Mouse (Mus musculus) midbrain, embryonic 14.5 days (tissue): ENCODE data around the gene Rap2a. TPM values are rescaled to one million over a fixed set of nuclear protein-coding genes. Genes with fewer than 3 reads are reported as not detected.

Experiments
- ATAC-seq: fragments of 200-750 bp; cut with Nextera tagmentation; 2 replicates; pipeline ENCODE4 v1.8.0; 2017; ENCODE audit warnings: moderate number of reproducible peaks, moderate library complexity; ENCODE audit not compliant: low FRiP score, low TSS enrichment
- DNase-seq: peaks from one replicate; pipeline ENCODE4 v3.0.0-alpha.2; 2015
- H3K27ac ChIP-seq: fragments of 300-500 bp; sonication (generic); replicated peaks from 2 replicates; pipeline ENCODE4 v1.5.1; 2014; ENCODE audit warnings: mild to moderate bottlenecking, low read depth, low read length, moderate library complexity
- H3K27me3 ChIP-seq: fragments of 300-500 bp; sonication (generic); 2 replicates; pipeline ENCODE4 v1.6.1; 2014; ENCODE audit warnings: low read length, control low read depth, mixed read lengths; ENCODE audit not compliant: control insufficient read depth, insufficient read depth
- H3K36me3 ChIP-seq: fragments of 300-500 bp; sonication (generic); 2 replicates; pipeline ENCODE4 v1.6.1; 2014; ENCODE audit warnings: low read length, control low read depth; ENCODE audit not compliant: control insufficient read depth, insufficient read depth
- H3K4me1 ChIP-seq: fragments of 300-500 bp; sonication (generic); 2 replicates; pipeline ENCODE4 v1.6.1; 2014; ENCODE audit warnings: mild to moderate bottlenecking, antibody characterized with exemption, low read length, control low read depth; ENCODE audit not compliant: control insufficient read depth, insufficient read depth
- H3K4me2 ChIP-seq: fragments of 300-500 bp; sonication (generic); 2 replicates; pipeline ENCODE4 v1.6.1; 2014; ENCODE audit warnings: mild to moderate bottlenecking, low read length, moderate library complexity
- H3K4me3 ChIP-seq: fragments of 300-500 bp; sonication (generic); replicated peaks from 2 replicates; pipeline ENCODE4 v1.5.1; 2014; ENCODE audit warnings: low read depth, low read length
- H3K9ac ChIP-seq: fragments of 300-500 bp; sonication (generic); replicated peaks from 2 replicates; pipeline ENCODE4 v1.6.1; 2014; ENCODE audit warnings: mild to moderate bottlenecking, low read length, moderate library complexity
- H3K9me3 ChIP-seq: fragments of 300-500 bp; sonication (generic); 2 replicates; pipeline ENCODE4 v1.6.1; 2016; ENCODE audit warnings: low read length, control low read depth, mixed read lengths; ENCODE audit not compliant: control insufficient read depth
- WGBS: fragments of 180-500 bp; shearing (Covaris S2); extraction: QIAGEN DNeasy Blood & Tissue Kit; methylation state at CpG from one replicate; pipeline ENCODE4 v1.1.7; 2014; 5-methylcytosine and 5-hydroxymethylcytosine counted together
- polyA plus RNA-seq: library from polyadenylated mRNA; unstranded; fragments of >200 nt; fragmentation: Nextera tagmentation; extraction: Ambion mirVana; gene quantifications from 2 replicates; pipeline ENCODE4 v1.2.1, GENCODE M21; 2014

The Rap2a gene
- polyA plus RNA-seq, 1 experiment from 2014 or later, result 23.9 TPM

GRCm38 (mm10) chr14:120484561-120484960, 6.3 kb downstream of the Rap2a start:
- Histone ChIP-seq H3K27ac (no peak overlapping the region), H3K4me1 (peaks cover 15% of the 10 kb centered on the region), H3K9me3 (no peaks in the 10 kb centered on the region), H3K4me3 (no peak overlapping the region), H3K36me3 (no peaks in the 10 kb centered on the region), H3K27me3 (no peaks in the 10 kb centered on the region), H3K4me2 (no peak overlapping the region), H3K9ac (no peak overlapping the region)
- DNase-seq, result no peak
- ATAC-seq, result no peak
- 86% methylated on average over 5 of the region's 5 CpGs for WGBS

- Histone ChIP-seq H3K9me3 (no peaks in the 10 kb centered on the region), H3K4me3 (no peak overlapping the region), H3K4me2 (no peak overlapping the region), H3K9ac (no peak overlapping the region), H3K27ac (no peak overlapping the region), H3K4me1 (no peaks in the 10 kb centered on the region), H3K27me3 (no peaks in the 10 kb centered on the region), H3K36me3 (no peaks in the 10 kb centered on the region)
- DNase-seq (no peak), ATAC-seq (no peak)
- 80% methylated on average over 5 of the region's 5 CpGs for WGBS
These were observed 18.0 kb downstream of the Rap2a start for GRCm38 (mm10) chr14:120496284-120496683.

GRCm38 (mm10) chr14:120496827-120497226, 18.6 kb downstream of the Rap2a start:
- Histone ChIP-seq H3K9me3 (no peaks in the 10 kb centered on the region), H3K4me3 (no peak overlapping the region), H3K4me1 (no peaks in the 10 kb centered on the region), H3K27me3 (no peaks in the 10 kb centered on the region), H3K9ac (no peak overlapping the region), H3K36me3 (no peaks in the 10 kb centered on the region), H3K4me2 (no peak overlapping the region), H3K27ac (no peak overlapping the region)
- 83% methylated on average over 5 of the region's 5 CpGs for WGBS
- ATAC-seq (no peak), DNase-seq (no peak)

GRCm38 (mm10) chr14:120499096-120499495, 20.9 kb downstream of the Rap2a start:
- no peaks in the 10 kb centered on the region for H3K9me3 ChIP-seq
- ATAC-seq, result no peak
- 96% methylated on average over 10 of the region's 10 CpGs for WGBS

GRCm38 (mm10) chr14:120499601-120500000, 21.4 kb downstream of the Rap2a start:
- Histone ChIP-seq H3K4me1 (no peaks in the 10 kb centered on the region), H3K27ac (no peak overlapping the region), H3K9me3 (no peaks in the 10 kb centered on the region), H3K27me3 (no peaks in the 10 kb centered on the region), H3K4me3 (no peak overlapping the region), H3K4me2 (no peak overlapping the region), H3K9ac (no peak overlapping the region), H3K36me3 (peaks cover 11% of the 10 kb centered on the region; the same call in 1 of the 2 replicates)
- WGBS, result 93% methylated on average over 6 of the region's 6 CpGs
- DNase-seq, result no peak
- no peak for ATAC-seq

More at GRCm38 (mm10) chr14:120499096-120499495, 20.9 kb downstream of the Rap2a start:
- Histone ChIP-seq H3K9ac (no peak overlapping the region), H3K27ac (no peak overlapping the region), H3K36me3 (peaks cover 6% of the 10 kb centered on the region; the same call in 1 of the 2 replicates), H3K27me3 (no peaks in the 10 kb centered on the region), H3K4me3 (no peak overlapping the region), H3K4me2 (no peak overlapping the region), H3K4me1 (no peaks in the 10 kb centered on the region)
- no peak for DNase-seq

- no peaks in the 10 kb centered on the region for H3K9me3 ChIP-seq
- peaks cover 11% of the 10 kb centered on the region; the same call in 1 of the 2 replicates for H3K36me3 ChIP-seq
- no peak overlapping the region for H3K27ac ChIP-seq
- H3K4me1 ChIP-seq, result no peaks in the 10 kb centered on the region
- DNase-seq (no peak), ATAC-seq (no peak)
- 82% methylated on average over 12 of the region's 12 CpGs for WGBS
- H3K4me3 ChIP-seq, result no peak overlapping the region
- H3K9ac ChIP-seq, result no peak overlapping the region
- no peaks in the 10 kb centered on the region for H3K27me3 ChIP-seq
- H3K4me2 ChIP-seq, result no peak overlapping the region
These were observed 21.8 kb downstream of the Rap2a start for GRCm38 (mm10) chr14:120500021-120500560.

GRCm38 (mm10) chr14:120500791-120501190, 22.5 kb downstream of the Rap2a start:
- ATAC-seq (no peak), DNase-seq (no peak)
- 96% methylated on average over 5 of the region's 5 CpGs for WGBS
- no peaks in the 10 kb centered on the region for H3K4me1 ChIP-seq
- H3K9me3 ChIP-seq, result no peaks in the 10 kb centered on the region
- H3K4me3 ChIP-seq, result no peak overlapping the region
- no peaks in the 10 kb centered on the region for H3K27me3 ChIP-seq
- peaks cover 11% of the 10 kb centered on the region; the same call in 1 of the 2 replicates for H3K36me3 ChIP-seq
- H3K9ac ChIP-seq, result no peak overlapping the region
- no peak overlapping the region for H3K4me2 ChIP-seq
- H3K27ac ChIP-seq, result no peak overlapping the region

- no peak for ATAC-seq
- DNase-seq, result no peak
- Histone ChIP-seq H3K27me3 (no peaks in the 10 kb centered on the region), H3K9ac (no peak overlapping the region), H3K27ac (no peak overlapping the region), H3K4me2 (no peak overlapping the region), H3K36me3 (peaks cover 11% of the 10 kb centered on the region; the same call in 1 of the 2 replicates), H3K4me3 (no peak overlapping the region), H3K4me1 (no peaks in the 10 kb centered on the region), H3K9me3 (no peaks in the 10 kb centered on the region)
- WGBS, result 94% methylated on average over 12 of the region's 12 CpGs
These were observed 25.4 kb downstream of the Rap2a start for GRCm38 (mm10) chr14:120503641-120504040.

- no peak for ATAC-seq
These were observed 26.2 kb downstream of the Rap2a start for GRCm38 (mm10) chr14:120504423-120504822.

More at GRCm38 (mm10) chr14:120504423-120504822, 26.2 kb downstream of the Rap2a start:
- no peaks in the 10 kb centered on the region for H3K9me3 ChIP-seq
- H3K9ac ChIP-seq, result no peak overlapping the region
- 94% methylated on average over 12 of the region's 12 CpGs for WGBS
- H3K27me3 ChIP-seq, result no peaks in the 10 kb centered on the region
- H3K4me2 ChIP-seq, result no peak overlapping the region
- no peak overlapping the region for H3K4me3 ChIP-seq
- H3K36me3 ChIP-seq, result peaks cover 11% of the 10 kb centered on the region; the same call in 1 of the 2 replicates
- no peak overlapping the region for H3K27ac ChIP-seq
- DNase-seq, result no peak
- no peaks in the 10 kb centered on the region for H3K4me1 ChIP-seq
